Mouse (Mus musculus) olfactory bulb, adult 2 months (tissue): Measurements from ENCODE around the gene Suclg2. TPM values are rescaled to one million over a fixed set of nuclear protein-coding genes. Genes with fewer than 3 reads are reported as not detected.

Experiments used
- H3K27ac ChIP-seq: fragments of 200-500 bp; 2 replicates; pipeline ENCODE4 v1.5.1; 2012; ENCODE audit warnings: low read depth, low read length; ENCODE audit not compliant: insufficient read depth
- H3K4me1 ChIP-seq: fragments of 200-500 bp; 2 replicates; pipeline ENCODE4 v1.6.1; 2012; ENCODE audit warnings: low read length; ENCODE audit not compliant: control insufficient read depth, insufficient read depth
- H3K4me3 ChIP-seq: fragments of 200-500 bp; 2 replicates; pipeline ENCODE4 v1.5.1; 2012; ENCODE audit warnings: mild to moderate bottlenecking, low read depth, low read length, moderate library complexity; ENCODE audit not compliant: insufficient read depth
- CTCF ChIP-seq: fragments of 200-500 bp; IDR thresholded peaks from 2 replicates; pipeline ENCODE4 v1.5.1; 2012; ENCODE audit warnings: low read depth, mild to moderate bottlenecking, low read length, moderate library complexity; ENCODE audit not compliant: insufficient read depth
- POLR2A ChIP-seq: fragments of 200-500 bp; IDR thresholded peaks from 2 replicates; pipeline ENCODE4 v1.6.1; 2012; ENCODE audit warnings: mild to moderate bottlenecking, low read depth, low read length, moderate library complexity; ENCODE audit not compliant: insufficient read depth
- WGBS: fragments of 180-500 bp; shearing (Covaris S2); methylation state at CpG from one replicate; pipeline ENCODE4 v1.1.7; 2018; 5-methylcytosine and 5-hydroxymethylcytosine counted together
- polyA plus RNA-seq: library from polyadenylated mRNA; stranded (reverse); fragments of >200 nt; gene quantifications from 2 replicates; pipeline ENCODE4 v1.2.4, GENCODE M21; 2012; ENCODE audit warnings: low replicate concordance; ENCODE audit not compliant: missing spikeins, insufficient read depth, insufficient read length

Suclg2 gene
- polyA plus RNA-seq, 1 experiment: not detected

GRCm38 (mm10) chr6:95590463-95590862 is 128.1 kb downstream of the Suclg2 start:
- 76% methylated on average over 4 of the region's 4 CpGs for WGBS
- Histone ChIP-seq H3K27ac (no peak overlapping the region), H3K4me1 (no peaks in the 10 kb centered on the region), H3K4me3 (no peak overlapping the region)
- TF ChIP-seq POLR2A: no peak
- TF ChIP-seq CTCF: no peak

GRCm38 (mm10) chr6:95587108-95587796 is 131.3 kb downstream of the Suclg2 start:
- TF ChIP-seq POLR2A (no peak), CTCF (no peak)
- H3K4me1 ChIP-seq: no peaks in the 10 kb centered on the region
- H3K4me3 ChIP-seq: no peak overlapping the region
- 64% methylated on average over 6 of the region's 6 CpGs for WGBS
- H3K27ac ChIP-seq: no peak overlapping the region

DNA sequence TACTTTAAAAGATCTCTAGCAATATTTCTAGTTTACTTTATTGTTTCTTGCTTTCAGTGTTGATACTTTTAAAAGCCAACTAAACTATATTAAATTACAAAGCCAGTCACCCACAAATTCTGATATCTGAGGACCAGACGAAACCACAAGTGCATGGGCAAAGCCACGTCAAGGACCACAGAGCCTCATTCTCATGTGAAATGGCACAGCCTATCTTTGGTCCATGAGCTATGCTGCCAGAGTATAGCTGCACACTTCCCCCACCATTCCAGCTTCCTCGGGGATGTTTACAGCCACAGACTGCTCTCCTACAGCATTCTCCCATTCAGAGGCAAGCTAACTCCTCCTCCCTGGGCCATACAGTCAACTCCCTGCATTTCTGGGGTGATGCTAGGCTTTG is 136.7 kb downstream of the Suclg2 start:
- Histone ChIP-seq H3K4me3 (no peak overlapping the region), H3K4me1 (no peaks in the 10 kb centered on the region), H3K27ac (no peak overlapping the region)
- TF ChIP-seq CTCF: no peak
- TF ChIP-seq POLR2A: no peak
- WGBS: 89% methylated on average over 3 of the region's 3 CpGs

DNA sequence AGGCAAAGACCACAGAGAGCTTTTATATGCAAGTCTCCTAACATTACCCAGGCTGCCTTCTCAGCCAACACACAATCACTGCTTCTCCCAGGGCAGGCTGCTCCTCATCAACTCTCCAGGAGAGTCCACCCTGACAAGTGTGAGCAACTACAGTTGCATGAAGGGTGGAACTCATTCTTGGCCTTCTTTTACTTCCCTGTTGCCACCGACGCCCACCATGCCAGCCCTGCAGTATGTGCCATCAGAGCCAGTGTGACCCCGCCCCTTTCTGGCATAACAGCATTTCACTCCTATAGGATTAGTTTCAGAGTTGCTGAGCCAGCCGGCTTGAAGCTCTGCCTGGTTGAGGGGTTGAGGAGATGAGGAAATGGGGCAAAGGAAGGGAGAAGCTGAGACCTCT is 138.8 kb downstream of the Suclg2 start:
- Histone ChIP-seq H3K27ac (no peak overlapping the region), H3K4me3 (no peak overlapping the region), H3K4me1 (no peaks in the 10 kb centered on the region)
- 94% methylated on average over 4 of the region's 4 CpGs for WGBS
- TF ChIP-seq POLR2A: no peak
- TF ChIP-seq CTCF: no peak

DNA sequence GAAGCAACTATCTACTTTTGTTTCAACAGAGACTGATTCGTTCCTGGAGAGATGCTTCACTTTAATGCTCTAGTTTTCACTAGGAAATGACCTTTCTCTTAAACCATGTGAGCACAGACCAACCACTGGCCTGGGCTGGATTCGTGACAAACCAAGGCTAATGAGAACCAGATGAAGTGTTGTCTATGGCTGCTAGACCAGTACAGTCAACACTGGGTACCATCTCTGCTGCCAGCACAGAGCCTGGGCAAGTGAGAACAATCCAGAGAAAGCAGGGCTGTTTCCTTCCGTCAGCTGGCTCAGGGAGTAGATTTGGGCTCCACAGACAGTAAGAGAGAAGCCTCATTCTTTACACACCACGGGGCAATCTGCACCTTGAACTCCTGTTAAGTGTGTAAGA is 143.1 kb downstream of the Suclg2 start:
- WGBS: 67% methylated on average over 4 of the region's 4 CpGs
- TF ChIP-seq CTCF (no peak), POLR2A (no peak)
- no peak overlapping the region for H3K27ac ChIP-seq
- H3K4me1 ChIP-seq: no peaks in the 10 kb centered on the region
- H3K4me3 ChIP-seq: no peak overlapping the region

- Histone ChIP-seq H3K4me3 (no peak overlapping the region), H3K27ac (no peak overlapping the region), H3K4me1 (no peaks in the 10 kb centered on the region)
- 74% methylated on average over 3 of the region's 3 CpGs for WGBS
- TF ChIP-seq CTCF (no peak), POLR2A (no peak)
Observed at GRCm38 (mm10) chr6:95574867-95575266, 143.7 kb downstream of the Suclg2 start.

DNA sequence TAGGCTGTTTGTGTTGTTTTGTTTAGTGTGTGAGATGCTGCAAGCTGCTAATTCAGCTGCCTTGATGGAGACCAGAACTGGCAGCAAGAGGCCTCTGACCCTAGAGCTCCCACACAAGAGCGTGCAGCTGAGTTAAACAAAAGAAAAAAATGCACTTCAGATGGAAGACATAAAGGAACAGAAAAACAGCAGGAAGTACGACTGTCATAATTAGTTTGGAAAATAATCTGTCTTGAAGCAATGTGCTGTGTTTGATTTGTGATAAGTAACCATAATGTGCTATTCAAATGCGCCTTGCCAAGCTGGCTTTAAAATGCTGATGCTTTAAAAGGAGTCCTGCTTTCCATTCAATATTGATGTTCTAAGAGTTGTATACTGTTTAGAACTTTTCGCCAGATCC is 144.2 kb downstream of the Suclg2 start:
- Histone ChIP-seq H3K4me1 (no peaks in the 10 kb centered on the region), H3K4me3 (no peak overlapping the region), H3K27ac (no peak overlapping the region)
- 76% methylated on average over 4 of the region's 4 CpGs for WGBS
- TF ChIP-seq POLR2A: no peak
- no peak for TF ChIP-seq CTCF

DNA sequence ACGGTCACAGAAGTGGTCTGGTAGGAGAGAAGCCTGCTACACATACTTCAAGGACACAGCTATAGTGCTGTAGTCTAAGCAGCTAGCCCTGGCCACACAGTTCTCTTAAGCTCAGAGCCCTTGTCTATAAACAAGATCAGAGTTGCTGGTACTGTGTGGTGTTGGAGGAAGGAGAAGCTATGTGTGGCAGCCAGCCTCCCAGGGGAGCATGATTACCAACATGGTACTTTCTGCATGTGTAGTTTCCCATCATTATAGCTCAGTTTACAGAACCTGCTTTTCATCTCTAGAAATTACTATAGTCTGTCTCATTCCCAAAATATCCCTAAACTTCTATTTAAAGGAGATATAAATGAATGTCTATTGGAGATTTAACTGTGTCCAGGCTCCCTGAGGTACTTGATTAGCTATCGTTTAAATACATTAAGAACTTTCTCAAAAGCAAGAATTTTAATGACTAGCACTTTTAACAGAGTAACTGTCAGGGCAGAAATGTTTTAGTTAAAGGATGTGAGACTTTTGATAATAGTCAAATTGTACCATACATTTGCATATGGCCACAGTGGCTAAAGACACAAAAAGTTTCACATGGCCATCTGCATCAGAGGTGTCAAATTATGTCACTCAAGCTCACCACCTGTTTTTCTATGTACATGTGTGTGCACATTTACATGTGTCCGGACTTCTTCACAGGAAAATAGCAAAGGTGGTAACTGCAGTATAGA is 145.4 kb downstream of the Suclg2 start:
- TF ChIP-seq POLR2A (no peak), CTCF (no peak)
- WGBS: 94% methylated on average over 3 of the region's 3 CpGs
- no peak overlapping the region for H3K27ac ChIP-seq

DNA sequence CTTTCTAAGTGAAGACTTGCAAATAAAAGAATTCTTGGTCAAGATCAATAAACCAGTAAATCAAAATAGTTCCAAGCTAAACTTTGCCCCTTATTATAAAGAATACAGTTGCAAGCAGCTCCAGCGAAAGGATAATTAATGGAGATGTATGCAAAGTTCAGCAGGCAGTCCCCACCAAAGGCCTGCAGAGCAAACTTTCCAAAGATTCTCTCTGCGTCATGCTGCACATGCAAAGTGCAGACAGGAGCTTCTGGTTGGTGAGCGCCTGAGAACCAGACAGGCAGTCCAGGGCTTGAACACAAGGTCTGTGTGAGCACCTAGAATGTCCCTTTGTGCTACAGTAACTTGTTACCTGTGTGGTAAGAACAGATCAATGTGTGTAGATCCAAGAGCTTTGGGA is 147.0 kb downstream of the Suclg2 start:
- TF ChIP-seq CTCF (no peak), POLR2A (no peak)
- 85% methylated on average over 3 of the region's 3 CpGs for WGBS
- H3K4me1 ChIP-seq: no peaks in the 10 kb centered on the region
- H3K4me3 ChIP-seq: no peak overlapping the region
- H3K27ac ChIP-seq: no peak overlapping the region

More for the DNA sequence above, 145.4 kb downstream of the Suclg2 start:
- Histone ChIP-seq H3K4me3 (no peak overlapping the region), H3K4me1 (no peaks in the 10 kb centered on the region)
